Comparison of ENCODE assay signal across 15 mouse cellular contexts in the genomic region with DNA sequence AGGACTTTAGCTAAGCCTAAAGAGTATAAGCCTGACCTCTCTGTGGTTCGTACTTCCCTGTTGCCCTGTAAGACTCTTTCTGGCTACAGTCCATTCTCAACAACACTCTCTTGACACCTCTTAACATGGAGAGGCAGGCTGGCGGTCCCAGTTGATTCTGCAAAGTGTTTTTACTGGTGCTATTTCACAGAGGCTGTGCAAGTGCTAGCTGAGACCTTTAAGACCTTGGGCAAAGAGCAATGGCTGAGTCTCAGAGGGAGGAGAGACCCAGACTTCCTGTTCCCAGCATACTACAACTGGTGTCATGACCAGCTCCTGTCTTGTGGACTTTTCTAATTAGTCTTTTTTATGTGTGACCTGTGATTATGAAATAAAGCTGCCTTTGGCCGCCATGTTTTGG.
DNase-seq lines count a peak whose midpoint lies in the region; ATAC-seq and TF ChIP-seq lines count a peak whose summit lies in the region.
"Had no signal": no experiment of that assay in that cellular context is flagged by ENCODE, and none has a peak within 500 bp of the region (broad histone marks: within the 10 kb centered on the region; RNA-seq: fewer than 3 reads in every experiment).

No protein-coding gene starts in this region.

- intact Hi-C loops in heart, adult 2 months (cut with DNase I) = no loop called here

- WGBS in kidney, embryonic 16.5 days = 51% methylated on average over 3 of the region's 3 CpGs
- WGBS in limb, embryonic 13.5 days = 55% methylated on average over 3 of the region's 3 CpGs
- WGBS in heart, adult 2 months = 57% methylated on average over 3 of the region's 3 CpGs

- no peak for TF ChIP-seq EP300 in heart, adult 2 months (IDR thresholded peaks at IDR 0.05; ENCODE audit: insufficient read depth, low read depth, low read length)

- no peak overlapping the region for H3K4me2 ChIP-seq in kidney, embryonic 16.5 days (replicated peaks; ENCODE audit: low read depth, low read length)
- no peak overlapping the region for H3K4me2 ChIP-seq in limb, embryonic 13.5 days (replicated peaks)
- H3K4me2 ChIP-seq: forebrain, embryonic 13.5 days; heart, embryonic 15.5 days; limb, embryonic 15.5 days; lung, embryonic 14.5 days; neural tube, embryonic 13.5 days had no signal

- H3K4me3 ChIP-seq in kidney, embryonic 16.5 days (ENCODE audit: low read length) = no peak overlapping the region
- H3K4me3 ChIP-seq in limb, embryonic 13.5 days = no peak overlapping the region
- H3K4me3 ChIP-seq in heart, adult 2 months = no peak overlapping the region
- H3K4me3 ChIP-seq: forebrain, embryonic 13.5 days; heart, embryonic 15.5 days; limb, embryonic 15.5 days; midbrain, embryonic 10.5 days; neural tube, embryonic 13.5 days had no signal

- peak; percentile 49; the same call in 1 of the 2 replicates for ATAC-seq in kidney, embryonic 16.5 days (ENCODE audit: low FRiP score, low TSS enrichment)
- no peak for ATAC-seq in limb, embryonic 13.5 days (ENCODE audit: low FRiP score, low read depth)
- ATAC-seq: forebrain, embryonic 13.5 days had no signal

- no peaks in the 10 kb centered on the region for H3K27me3 ChIP-seq in kidney, embryonic 16.5 days (ENCODE audit: insufficient read depth, low read length)
- H3K27me3 ChIP-seq in limb, embryonic 13.5 days = peaks cover 7% of the 10 kb centered on the region; the same call in 1 of the 2 replicates
- no peaks in the 10 kb centered on the region for H3K27me3 ChIP-seq in heart, adult 2 months (ENCODE audit: control insufficient read depth, insufficient read depth, low read length)
- H3K27me3 ChIP-seq: forebrain, embryonic 13.5 days; heart, embryonic 15.5 days; limb, embryonic 15.5 days; neural tube, embryonic 13.5 days had no signal

- no peak overlapping the region for H3K27ac ChIP-seq in kidney, embryonic 16.5 days (ENCODE audit: low read length)
- peak overlapping the region; percentile 15; the same call in 1 of the 2 replicates for H3K27ac ChIP-seq in limb, embryonic 13.5 days
- no peak overlapping the region for H3K27ac ChIP-seq in heart, adult 2 months
- H3K27ac ChIP-seq: forebrain, embryonic 13.5 days; heart, embryonic 15.5 days; limb, embryonic 15.5 days; midbrain, embryonic 10.5 days; neural tube, embryonic 13.5 days; stomach, postnatal 0 days had no signal

- H3K36me3 ChIP-seq in kidney, embryonic 16.5 days (ENCODE audit: insufficient read depth, low read length) = no peaks in the 10 kb centered on the region
- no peaks in the 10 kb centered on the region for H3K36me3 ChIP-seq in limb, embryonic 13.5 days
- no peaks in the 10 kb centered on the region for H3K36me3 ChIP-seq in heart, adult 2 months (ENCODE audit: control insufficient read depth, insufficient read depth, low read length)
- H3K36me3 ChIP-seq: heart, embryonic 15.5 days; limb, embryonic 15.5 days; midbrain, embryonic 10.5 days; neural tube, embryonic 13.5 days had no signal

- H3K9ac ChIP-seq in kidney, embryonic 16.5 days (replicated peaks; ENCODE audit: low read length) = no peak overlapping the region
- no peak overlapping the region for H3K9ac ChIP-seq in limb, embryonic 13.5 days
- no peak overlapping the region for H3K9ac ChIP-seq in heart, adult 2 months (ENCODE audit: low read depth, low read length)
- H3K9ac ChIP-seq: forebrain, embryonic 13.5 days; heart, embryonic 15.5 days; limb, embryonic 15.5 days; lung, embryonic 14.5 days; neural tube, embryonic 13.5 days had no signal

- peak; percentile 5 to 51 for DNase-seq in kidney, adult 8-10 months
- DNase-seq in lung, postnatal 36 days = peak; percentile 61
- DNase-seq in Muller cell, postnatal 12 days (ENCODE audit: inconsistent ontology term) = no peak
- no peak for DNase-seq in heart, adult 11 months
- no peak for DNase-seq in heart, adult 2 months
- DNase-seq: cerebellum, postnatal 14 days; lung, embryonic 14.5 days had no signal

- no peak for TF ChIP-seq CTCF in heart, adult 2 months (IDR thresholded peaks at IDR 0.05)

- no peak for TF ChIP-seq POLR2A in heart, adult 2 months (IDR thresholded peaks at IDR 0.05; ENCODE audit: insufficient read depth, low read depth, low read length)

- no peaks in the 10 kb centered on the region for H3K9me3 ChIP-seq in kidney, embryonic 16.5 days (ENCODE audit: low read length)
- H3K9me3 ChIP-seq in limb, embryonic 13.5 days = no peaks in the 10 kb centered on the region
- H3K9me3 ChIP-seq: forebrain, embryonic 13.5 days; heart, embryonic 15.5 days; limb, embryonic 15.5 days; midbrain, embryonic 10.5 days; neural tube, embryonic 13.5 days had no signal

- no peaks in the 10 kb centered on the region for H3K79me2 ChIP-seq in heart, adult 2 months (replicated peaks; ENCODE audit: control insufficient read depth, insufficient read depth, low read length)

- no peaks in the 10 kb centered on the region for H3K4me1 ChIP-seq in kidney, embryonic 16.5 days (ENCODE audit: insufficient read depth, low read length)
- H3K4me1 ChIP-seq in limb, embryonic 13.5 days = peaks cover 15% of the 10 kb centered on the region
- no peaks in the 10 kb centered on the region for H3K4me1 ChIP-seq in heart, adult 2 months (ENCODE audit: control insufficient read depth, insufficient read depth, low read length)
- H3K4me1 ChIP-seq: heart, embryonic 15.5 days; limb, embryonic 15.5 days; midbrain, embryonic 10.5 days; neural tube, embryonic 13.5 days had no signal

Comparison
In these comparisons a context has a peak if more than half of its experiments do, and no peak if none do; other contexts are left out.
1. DNase-seq: peak in kidney, adult 8-10 months (2 of 2) and lung, postnatal 36 days (single experiment); none in Muller cell, postnatal 12 days (single experiment), heart, adult 11 months (single experiment) and heart, adult 2 months (0 of 2).